Mouse (Mus musculus) heart, adult 18-20 months (tissue): Measurements from ENCODE around the gene Cacna2d1. TPM values are rescaled to one million over a fixed set of nuclear protein-coding genes. Genes with fewer than 3 reads are reported as not detected.

Experiments used
- DNase-seq, 2 experiments: peaks; one replicate each; pipeline ENCODE4 v3.0.0; 2021 to 2022; ENCODE audit warnings: mixed read lengths in 1 of 2
- total RNA-seq, 2 experiments: library from RNA; stranded (reverse); gene quantifications; 2 replicates each; pipeline ENCODE4 v1.2.3; 2021

Cacna2d1 gene
- total RNA-seq, 2 experiments from 2014 or later = 82.2 to 87.4 TPM

GRCm38 (mm10) chr5:16056795-16057194 is 122.3 kb downstream of the Cacna2d1 start:
- DNase-seq = no peak

- DNase-seq = no peak
Observed at GRCm38 (mm10) chr5:16062773-16063172, 128.3 kb downstream of the Cacna2d1 start.

GRCm38 (mm10) chr5:16063273-16063672 is 128.8 kb downstream of the Cacna2d1 start:
- DNase-seq = no peak

- no peak for DNase-seq
Observed at GRCm38 (mm10) chr5:16063949-16064348, 129.5 kb downstream of the Cacna2d1 start.

DNA sequence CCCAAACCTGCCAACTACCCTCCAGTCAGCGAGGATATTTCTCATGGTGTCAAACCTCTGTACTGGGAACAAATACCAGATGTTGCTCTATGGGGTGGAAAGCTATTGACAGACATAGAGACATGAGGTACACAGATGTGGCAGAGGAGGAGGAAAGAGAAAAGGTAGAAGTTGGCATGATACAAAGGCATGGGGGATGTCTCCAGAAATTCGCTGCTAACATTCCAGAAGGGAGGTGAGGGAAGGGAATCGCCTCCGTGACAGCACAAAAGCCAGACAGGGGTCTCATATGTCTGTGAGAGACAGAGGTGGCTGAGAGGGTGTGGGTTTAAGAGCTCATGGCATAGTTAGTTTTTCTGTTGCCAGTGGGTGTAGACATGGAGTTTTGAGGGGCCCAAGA is 131.3 kb downstream of the Cacna2d1 start:
- DNase-seq = no peak

- DNase-seq = no peak
Observed at GRCm38 (mm10) chr5:16082253-16082652, 147.8 kb downstream of the Cacna2d1 start.

GRCm38 (mm10) chr5:16086979-16087902 is 152.8 kb downstream of the Cacna2d1 start:
- DNase-seq = no peak

DNA sequence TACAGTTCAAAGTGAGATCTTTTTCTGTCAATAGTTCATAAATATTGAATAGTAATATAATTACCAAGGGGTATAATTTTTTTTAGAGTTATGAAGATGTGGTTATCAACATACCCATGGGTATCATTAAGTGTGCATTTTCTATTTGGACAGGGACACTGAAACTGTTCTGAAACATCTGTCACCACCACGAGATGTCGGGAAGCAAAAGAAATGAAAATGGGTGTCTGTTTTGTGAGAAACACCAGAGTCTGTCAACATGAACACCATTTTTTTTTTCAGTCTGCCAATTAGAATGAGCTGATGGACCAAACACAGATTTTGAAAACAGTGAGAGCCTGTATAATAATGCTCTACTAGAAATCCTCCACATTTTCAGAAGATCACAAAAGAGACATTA is 153.5 kb downstream of the Cacna2d1 start:
- DNase-seq = no peak

DNA sequence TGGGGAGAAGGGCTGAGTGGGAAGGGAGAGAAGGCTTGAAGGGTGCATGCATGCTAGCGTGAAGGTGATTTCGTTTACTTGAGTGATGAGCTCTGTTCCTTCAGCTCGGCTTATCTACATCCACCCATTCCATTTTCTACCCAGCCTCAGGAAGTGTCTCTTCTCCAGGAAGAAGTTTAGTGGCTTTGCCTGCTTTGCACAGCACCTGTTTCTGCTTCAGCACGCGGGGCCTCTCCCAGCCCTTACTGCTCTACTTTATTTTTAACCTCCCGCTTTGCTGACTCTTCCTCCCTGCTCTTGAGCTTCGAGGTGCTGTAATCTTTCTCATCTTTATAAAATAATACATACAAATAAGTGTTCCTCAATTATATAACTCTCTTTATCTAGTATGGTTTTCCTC is 158.0 kb downstream of the Cacna2d1 start:
- no peak for DNase-seq

- DNase-seq = no peak
Observed at GRCm38 (mm10) chr5:16093071-16093693, 158.7 kb downstream of the Cacna2d1 start.

DNA sequence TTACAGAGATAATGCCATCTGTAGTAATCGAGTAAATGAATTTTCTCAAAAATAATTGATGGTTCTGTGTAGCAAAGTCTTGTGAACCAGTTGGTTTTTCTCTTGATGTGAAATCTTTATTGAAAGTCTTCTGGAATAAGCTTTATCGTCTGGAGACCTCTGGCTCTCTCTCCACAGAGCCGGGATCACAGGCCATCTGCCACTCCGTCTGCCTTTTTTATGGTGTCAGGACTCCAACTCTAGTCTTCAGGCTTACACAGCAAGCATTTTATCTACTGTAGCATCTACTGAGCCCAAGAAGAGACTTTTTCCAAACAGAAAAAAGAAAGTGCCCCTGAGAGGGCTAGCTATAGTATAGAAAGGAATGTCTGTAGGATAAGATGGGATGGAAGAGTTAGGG is 160.9 kb downstream of the Cacna2d1 start:
- DNase-seq = no peak

- DNase-seq = no peak
Observed at GRCm38 (mm10) chr5:16098766-16099165, 164.3 kb downstream of the Cacna2d1 start.

DNA sequence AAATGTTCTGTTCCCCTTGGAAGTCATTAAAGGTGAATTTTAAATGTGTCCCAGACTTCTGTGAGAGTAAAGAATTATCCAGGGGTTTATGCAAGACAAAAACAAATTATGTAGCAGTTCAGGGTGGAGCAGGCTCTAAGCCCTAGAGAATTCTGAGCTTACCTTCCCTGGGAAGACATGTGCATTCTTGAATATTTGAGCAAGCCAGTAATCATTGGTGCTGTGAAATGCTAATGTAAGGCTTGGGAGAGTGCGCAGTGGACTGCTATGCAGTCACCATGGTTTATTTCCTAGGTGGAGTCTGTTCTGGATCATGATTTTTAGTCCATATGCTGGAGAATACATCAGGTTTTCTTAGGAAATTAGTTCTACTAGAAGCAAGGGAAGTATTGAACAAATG is 167.3 kb downstream of the Cacna2d1 start:
- no peak for DNase-seq

GRCm38 (mm10) chr5:16105701-16106100 is 171.2 kb downstream of the Cacna2d1 start:
- no peak for DNase-seq

GRCm38 (mm10) chr5:16110643-16111042 is 176.2 kb downstream of the Cacna2d1 start:
- no peak for DNase-seq

DNA sequence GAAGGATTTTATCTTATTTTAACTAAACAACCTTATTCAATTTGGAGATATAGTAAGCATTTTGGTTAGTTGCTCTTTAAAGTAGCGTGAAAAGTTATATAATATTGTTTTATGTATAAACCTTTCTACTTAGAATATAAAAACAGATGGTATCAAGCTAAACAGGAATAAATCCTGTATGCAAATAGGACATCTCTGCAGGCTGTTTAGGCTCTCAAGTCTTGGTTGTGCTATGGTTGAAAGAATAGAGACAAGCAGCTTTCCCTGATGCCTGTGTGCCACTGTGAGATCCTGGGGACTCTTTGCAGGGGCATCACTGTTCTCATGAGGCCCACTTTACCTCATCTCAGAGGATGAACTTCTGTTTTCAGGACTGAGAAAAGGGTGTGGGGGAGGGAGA is 179.4 kb downstream of the Cacna2d1 start:
- no peak for DNase-seq

GRCm38 (mm10) chr5:16121334-16121733 is 186.8 kb downstream of the Cacna2d1 start:
- no peak for DNase-seq

DNA sequence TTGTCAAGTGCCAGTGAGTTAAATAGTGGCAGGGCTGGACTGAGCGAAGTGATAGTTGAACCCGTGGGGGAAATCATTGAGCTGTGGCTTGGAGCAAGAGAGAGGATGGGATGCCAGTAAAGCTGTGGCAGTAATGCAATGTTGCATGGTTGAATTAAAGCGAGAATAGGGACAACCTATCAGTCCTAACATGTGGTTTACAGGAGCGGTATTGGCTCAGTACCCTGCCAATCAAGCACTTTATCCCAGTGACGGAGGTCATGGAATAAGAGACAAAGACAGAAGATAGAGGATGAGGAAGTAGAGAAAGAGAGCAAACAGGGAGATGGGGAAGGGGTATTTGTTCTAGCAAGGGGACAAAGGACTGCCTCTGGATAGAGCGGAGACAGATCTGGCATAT is 187.6 kb downstream of the Cacna2d1 start:
- no peak for DNase-seq

GRCm38 (mm10) chr5:16134286-16135094 is 200.0 kb downstream of the Cacna2d1 start:
- DNase-seq = no peak

DNA sequence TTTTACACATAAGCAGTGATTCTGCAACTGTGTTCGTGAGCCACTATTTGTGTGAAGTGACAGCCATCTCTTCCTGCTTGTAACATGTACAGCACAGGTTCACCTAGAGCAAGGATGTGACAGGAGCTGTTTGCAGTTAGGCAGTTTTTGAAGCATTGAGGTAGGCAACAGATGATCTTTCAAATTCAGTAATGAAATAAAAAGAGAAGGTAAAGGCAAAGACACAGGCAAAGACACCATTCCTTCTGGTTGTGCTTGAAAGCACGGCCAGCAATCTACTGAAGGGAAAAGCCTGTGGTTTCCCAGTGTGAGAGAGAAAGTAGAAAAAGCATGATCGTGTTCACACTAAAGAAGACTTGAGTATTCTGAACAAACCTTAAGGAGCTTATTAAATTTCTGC is 201.5 kb downstream of the Cacna2d1 start:
- DNase-seq = no peak

DNA sequence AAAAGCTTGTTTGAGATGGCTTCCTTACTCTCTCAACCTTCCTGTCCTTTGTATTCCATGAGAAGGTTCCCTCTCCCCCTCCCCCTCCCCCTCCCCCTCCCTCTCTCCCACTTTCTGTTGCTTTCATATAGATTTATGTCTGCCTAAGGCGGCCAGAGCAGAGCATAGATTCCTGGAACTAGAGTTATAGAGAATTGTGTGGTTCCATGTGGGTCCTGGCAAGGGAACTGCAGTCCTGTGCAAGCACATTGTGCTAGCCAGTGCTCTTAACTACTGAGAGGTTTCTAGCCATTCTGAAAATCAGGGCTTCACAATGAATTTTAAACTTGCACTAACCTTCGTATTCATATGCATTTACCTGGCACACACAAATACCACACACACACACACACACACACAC is 202.3 kb downstream of the Cacna2d1 start:
- DNase-seq = no peak

GRCm38 (mm10) chr5:16146602-16147001 is 212.1 kb downstream of the Cacna2d1 start:
- no peak for DNase-seq
